Mouse (Mus musculus): ENCODE measurements around the gene Myh14.

GRCm38 (mm10) chr7:44702985-44703384, 32.3 kb upstream of the Myh14 start:
- TF ChIP-seq EP300 (IDR thresholded peaks at IDR 0.05; ENCODE audit: low read depth): no peak
- TF ChIP-seq CTCF (IDR thresholded peaks at IDR 0.05; ENCODE audit: low read depth): no peak
